Mouse (Mus musculus): Measurements from ENCODE around the gene Tbl2.

The Tbl2 gene

DNA sequence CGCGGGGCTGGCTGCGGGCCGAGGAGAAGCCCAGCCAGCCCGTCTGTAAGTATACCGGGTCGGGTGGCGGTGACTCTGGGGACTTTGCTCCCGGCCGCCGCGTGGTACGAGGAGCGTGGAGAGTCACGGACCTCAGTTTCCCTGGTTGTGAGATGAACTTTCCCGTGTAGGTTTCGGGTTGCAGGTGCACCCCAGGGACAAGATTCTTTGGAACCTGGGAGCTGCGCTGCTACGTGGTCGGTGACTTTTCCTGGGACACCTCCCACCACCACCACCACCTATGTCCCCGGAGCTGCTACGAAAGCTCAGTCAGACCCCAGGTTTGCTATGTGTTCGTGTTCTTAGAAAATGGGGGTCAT lies 342 bp downstream of the Tbl2 start:
- no peak for DNase-seq (ENCODE audit: low spot score)

DNA sequence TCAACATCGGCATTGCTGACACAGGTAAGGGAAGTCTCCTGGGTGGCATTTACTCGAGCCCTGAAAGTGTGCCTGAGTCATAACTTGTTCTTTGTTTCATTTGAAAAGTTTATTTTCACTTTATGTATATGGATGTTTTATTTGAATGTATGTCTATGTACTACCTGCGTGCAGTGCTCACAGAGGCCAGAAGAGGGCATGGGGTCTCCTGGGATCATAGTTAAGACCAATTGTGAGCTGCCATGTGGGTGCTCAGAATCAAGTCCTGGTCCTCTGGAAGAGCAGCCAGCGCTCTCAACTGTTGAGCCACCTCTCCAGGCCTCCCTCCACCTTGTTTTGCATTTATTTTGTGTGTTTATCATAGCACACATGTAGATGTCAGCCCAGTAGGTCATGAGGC lies 7.0 kb downstream of the Tbl2 start:
- no peak for DNase-seq (ENCODE audit: low spot score)

DNA sequence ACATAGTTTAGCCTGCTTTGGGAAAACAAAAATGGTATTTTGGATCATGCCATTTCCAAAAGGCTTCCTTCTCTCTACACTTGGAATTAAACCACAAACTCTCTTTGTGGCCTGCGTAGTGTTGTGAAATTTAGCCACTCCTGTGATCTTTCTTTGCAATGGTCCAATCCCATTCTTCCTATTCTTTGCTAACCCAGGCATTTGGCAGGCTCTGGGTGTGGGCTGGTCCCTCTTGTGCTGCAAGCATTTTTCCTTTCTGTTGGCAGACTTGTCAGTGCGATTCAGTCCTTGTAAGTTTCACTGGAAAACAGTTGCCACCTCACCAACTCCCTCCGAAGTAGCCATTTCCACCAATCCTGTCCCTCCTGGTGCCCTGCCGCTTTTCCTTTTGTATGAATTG lies 11.8 kb downstream of the Tbl2 start:
- peak; percentile 85 for DNase-seq (ENCODE audit: low spot score)

DNA sequence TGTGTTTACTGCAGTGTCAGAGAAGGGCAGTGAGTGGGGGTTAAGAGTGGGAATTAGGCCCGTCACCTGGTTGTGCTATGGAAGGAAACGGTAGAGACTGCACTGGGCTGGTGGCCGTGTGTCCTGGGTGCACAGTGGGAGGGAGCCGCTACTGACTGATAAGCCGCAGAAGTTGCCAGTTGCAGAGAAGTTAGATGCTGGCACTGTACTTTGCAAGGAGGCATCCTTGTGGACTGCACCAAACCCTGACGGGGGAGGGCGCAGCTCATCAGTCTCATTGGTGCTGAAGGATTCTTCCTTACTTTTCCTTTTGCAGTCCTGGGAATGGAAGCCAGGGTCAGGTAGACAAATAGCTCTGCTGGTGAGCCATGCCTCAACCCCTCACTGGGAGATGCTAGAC lies 12.2 kb downstream of the Tbl2 start:
- DNase-seq (ENCODE audit: low spot score), result no peak

DNA sequence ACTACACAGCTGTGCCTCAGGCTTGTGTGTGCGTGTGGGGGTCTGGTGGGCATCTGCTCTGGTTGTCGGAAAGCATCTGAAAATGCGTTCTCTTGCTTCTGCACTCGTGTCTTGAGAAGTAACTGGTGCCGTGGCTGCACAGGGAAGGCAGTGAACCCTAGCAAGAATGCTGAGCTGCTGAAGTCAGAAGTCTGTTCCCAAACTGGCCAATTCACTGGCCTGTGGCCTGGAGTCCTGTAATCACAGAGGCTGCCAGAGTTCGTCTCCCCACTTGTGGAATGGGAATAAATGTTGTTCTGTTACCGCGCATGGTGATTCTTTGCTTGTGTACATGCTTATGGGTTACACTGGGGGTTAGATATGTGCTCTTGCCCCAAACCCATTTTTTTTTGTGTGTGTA lies 12.9 kb downstream of the Tbl2 start:
- no peak for DNase-seq (ENCODE audit: low spot score)

DNA sequence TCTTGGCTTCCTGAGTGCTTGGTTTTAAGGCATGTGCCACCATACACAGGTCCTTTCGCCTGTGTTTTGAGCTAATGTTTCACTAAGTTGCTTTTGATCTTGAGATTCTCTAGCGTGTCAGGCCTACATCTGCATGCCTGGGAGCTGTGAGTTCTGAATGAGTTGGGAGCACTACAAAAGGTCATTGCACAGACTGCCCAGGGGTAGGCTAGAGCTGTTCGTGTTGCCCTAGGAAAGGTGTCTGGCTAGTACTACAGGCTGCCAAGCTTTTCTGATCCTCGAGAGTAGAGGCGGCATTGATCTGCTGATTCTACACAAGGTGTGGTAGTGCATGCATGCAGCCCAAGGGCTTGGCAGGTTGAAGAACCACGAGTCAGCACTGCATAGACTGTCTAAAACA lies 13.4 kb downstream of the Tbl2 start:
- DNase-seq (ENCODE audit: low spot score), result no peak

DNA sequence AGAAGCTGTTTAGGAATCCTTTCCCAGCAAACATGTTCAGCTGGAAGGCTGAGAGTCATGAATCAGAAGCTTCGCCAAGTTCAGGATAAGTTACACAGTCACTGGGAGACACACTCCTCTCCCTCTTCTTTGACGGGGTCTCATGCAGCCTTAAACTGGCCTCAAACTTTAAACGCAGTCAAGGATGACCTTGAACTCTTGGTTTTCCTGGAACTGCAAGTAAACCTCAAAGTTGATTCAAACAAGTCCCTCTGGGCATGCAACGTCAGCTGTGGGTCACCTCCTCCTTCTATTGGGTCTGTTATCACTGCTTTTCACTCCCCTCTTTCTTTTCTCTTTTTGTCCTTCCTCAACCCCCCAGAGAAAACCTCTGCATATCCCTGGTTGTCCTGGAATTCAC lies 17.5 kb downstream of the Tbl2 start:
- no peak for DNase-seq (ENCODE audit: low spot score)

DNA sequence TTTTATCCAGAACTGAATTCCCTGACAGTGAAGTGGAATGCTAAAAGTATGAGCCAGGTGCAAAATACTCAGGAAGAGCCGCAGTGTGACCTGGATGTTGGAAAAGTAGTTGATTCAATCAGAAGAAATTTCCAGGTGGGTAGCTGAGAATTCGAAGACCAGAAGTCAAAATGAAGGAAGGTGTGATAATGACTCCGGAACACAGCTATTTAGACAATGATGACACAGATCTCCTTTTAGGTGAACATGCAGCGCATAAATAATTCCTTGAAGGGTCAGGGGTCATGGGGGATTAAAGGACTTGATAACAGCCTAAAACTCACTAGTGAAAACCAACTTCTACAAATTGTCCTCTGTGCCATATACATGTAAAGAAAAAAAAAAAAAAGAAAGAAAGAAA lies 18.0 kb downstream of the Tbl2 start:
- no peak for DNase-seq (ENCODE audit: low spot score)

DNA sequence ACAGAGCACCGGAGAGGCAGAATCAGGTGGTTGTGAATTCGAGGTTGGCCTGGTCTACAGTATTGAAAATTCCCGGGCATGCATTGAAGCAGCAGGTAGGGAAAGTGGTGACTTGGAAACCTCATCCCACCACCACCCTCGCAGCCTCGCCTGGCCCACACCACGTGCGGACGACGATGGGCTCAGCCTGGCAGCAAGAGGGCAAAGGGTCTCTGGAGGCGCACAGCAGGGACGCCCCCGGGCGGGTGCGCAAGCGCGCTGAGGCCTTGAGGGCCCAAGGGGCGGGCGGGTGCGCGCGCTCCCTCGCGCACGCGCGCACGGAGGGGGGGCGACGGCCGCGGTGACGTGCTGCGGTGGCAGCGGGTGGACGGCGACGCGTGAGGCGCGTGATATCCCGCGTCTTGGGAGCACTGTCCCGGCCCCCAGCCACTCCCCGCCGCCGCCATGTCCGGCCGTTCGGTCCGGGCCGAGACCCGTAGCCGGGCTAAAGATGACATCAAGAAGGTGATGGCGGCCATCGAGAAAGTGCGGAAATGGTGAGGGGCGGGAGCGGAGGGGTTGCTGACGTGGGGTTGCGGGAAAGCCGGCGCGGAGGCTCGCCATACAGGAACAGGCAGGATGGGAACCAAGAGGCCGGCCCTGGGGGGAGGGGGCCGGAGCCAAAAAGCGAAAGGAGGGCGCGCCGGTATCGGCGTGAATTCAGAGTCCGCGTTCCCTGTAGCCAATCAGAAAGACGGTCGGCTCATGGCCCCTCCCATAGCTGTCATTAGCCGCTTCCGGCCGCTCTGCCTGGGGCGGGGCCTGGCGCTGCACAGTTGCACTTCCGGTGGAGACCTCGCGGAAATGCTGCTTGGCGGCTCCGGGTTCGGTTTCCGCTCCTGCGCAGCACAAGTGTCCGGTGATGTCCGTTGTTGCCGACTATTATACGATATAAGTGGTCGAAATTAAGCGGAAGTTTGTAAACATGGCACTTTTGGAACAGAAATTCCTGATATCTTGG lies 18.9 kb downstream of the Tbl2 start, which contains the start of gene Bcl7b:
Bcl7b (plus strand) TSS at position 221 of the 1,000 bp plus-strand sequence.
- DNase-seq (ENCODE audit: low spot score), result peak; percentile 99

DNA sequence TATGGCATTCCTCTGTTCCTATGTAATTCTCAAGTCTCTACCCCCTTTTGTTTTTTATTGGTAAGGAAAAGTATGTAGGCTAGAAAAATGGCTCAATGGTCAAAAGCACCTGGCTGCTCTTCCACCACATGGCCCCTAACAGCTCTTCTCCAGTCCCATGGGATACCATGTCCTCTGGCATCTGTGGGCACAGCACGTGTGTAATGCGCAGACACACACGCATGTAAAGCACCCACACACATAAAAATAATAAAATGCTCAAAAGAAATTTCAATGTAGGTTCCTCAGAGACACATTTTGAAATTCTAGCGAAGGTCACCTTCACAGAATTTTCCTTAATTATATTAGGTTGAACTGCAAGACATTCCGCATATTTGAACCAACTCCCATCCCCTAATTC lies 20.0 kb downstream of the Tbl2 start:
- no peak for DNase-seq (ENCODE audit: low spot score)

DNA sequence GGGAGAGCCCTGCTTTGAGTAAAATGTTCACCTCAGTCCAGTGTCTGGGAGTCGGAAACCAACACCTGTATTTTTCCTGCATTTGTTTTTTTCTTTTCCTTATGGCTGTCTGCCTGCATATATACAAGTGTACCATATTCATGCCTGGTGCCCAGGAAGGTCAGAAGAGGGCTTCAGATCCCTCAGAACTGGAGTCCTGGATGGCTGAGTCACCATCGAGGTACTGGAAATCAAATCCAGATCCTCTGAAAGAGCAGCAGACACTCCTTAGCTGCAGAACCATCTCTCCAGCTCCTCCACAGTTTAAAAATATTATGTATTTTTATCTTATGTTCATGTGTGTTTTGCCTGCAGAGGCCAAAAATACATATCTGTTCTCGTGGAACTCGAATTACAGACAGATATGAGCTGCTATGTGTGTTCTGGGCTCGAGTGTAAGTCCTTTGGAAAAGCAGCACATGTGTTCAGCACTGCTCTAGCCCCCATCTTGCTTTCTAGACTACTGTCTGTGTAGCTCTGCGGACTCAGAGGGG lies 22.3 kb downstream of the Tbl2 start:
- DNase-seq (ENCODE audit: low spot score), result no peak

DNA sequence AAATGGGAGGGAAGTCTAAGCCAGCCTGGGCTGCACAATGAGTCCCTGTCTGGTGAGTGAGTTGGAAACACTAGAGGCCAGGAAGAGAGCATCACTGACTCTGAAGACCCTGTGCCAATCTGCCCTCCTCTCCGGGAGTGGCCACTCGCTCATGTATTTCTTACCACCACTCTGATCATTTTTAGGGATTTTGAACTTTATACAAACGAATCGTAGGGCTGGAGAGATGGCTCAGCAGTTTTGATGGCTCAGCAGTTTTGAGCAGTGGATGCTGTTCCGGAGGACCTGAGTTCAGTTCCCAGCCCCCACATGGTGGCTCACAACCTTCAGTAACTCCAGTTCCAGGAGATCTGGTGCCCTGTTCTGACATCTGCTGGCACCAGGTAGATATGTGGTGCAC lies 23.5 kb downstream of the Tbl2 start:
- DNase-seq (ENCODE audit: low spot score), result no peak

DNA sequence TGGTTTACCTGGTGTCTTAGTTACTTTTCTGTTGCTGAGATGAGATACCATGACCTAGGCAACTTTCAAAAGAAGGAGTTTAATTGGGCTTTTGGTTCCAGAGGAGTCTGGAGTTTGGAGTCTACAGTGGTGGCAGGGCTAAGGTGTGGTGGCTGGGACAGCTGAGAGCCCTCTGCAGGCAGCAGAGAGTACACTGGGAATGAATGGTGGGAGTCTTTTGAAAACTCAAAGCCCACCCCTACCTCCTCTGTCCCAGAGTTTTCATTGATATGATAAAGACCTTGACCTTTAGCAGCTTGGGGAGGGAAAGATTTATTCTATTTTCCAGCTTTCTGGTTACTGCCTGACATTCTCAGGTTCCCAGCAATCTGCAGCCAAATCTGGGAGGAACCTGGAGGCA lies 25.6 kb downstream of the Tbl2 start:
- no peak for DNase-seq (ENCODE audit: low spot score)

DNA sequence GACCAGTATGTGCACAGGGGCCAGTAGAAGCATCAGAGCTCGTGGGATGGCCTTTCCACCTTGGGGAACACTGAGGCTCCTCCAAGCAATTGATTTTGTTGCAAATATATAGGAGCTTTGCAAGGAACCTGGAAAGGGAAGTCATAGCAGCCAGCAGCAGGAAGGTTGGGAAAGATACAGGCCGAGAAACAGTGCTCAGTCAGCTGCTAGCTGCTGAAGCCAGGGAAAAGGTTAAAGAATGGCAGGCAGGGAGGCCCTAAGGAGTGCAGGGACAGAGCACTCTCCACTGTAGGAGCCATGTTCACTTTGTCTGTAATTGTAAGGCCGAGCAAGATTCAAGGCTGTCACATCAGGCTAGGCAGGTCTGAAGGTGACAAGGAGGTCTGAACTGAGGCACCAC lies 29.1 kb downstream of the Tbl2 start:
- DNase-seq (ENCODE audit: low spot score), result no peak

DNA sequence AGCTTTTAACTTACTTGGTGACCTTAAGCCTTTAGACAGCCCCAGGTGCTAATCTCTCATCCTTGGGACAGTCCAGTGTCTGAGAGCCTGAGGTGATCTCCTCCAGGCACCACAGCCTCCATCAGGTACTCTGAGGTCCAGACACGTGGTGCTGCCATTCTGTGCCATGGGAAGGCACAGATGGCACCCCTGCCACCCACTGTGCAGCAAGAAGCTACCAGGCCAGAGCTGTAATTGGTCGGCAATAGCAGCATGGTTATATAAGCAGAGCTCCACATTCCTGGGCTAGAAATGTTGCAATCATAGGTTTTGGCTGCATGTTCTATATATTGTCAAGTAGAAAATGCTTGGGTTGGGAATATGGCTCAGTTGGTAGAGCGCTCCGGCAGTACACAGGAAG lies 29.5 kb downstream of the Tbl2 start:
- DNase-seq (ENCODE audit: low spot score), result no peak

DNA sequence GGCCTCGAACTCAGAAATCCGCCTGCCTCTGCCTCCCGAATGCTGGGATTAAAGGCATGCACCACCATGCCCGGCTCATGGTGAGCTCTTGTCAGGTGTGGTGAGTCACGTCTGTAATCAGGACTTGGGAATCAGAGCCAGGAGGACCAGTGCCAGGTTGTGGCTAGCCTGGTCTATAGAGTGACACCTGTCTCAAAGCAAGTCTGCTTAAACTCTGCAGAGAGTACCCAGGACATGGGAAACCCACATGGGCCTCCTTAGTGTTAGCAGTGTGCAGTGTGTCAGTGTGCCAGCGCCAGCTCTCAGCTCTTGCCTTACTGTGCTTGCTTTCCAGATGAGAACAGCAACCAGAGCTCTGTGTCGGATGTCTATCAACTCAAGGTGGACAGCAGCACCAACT lies 30.2 kb downstream of the Tbl2 start:
- DNase-seq (ENCODE audit: low spot score), result no peak

DNA sequence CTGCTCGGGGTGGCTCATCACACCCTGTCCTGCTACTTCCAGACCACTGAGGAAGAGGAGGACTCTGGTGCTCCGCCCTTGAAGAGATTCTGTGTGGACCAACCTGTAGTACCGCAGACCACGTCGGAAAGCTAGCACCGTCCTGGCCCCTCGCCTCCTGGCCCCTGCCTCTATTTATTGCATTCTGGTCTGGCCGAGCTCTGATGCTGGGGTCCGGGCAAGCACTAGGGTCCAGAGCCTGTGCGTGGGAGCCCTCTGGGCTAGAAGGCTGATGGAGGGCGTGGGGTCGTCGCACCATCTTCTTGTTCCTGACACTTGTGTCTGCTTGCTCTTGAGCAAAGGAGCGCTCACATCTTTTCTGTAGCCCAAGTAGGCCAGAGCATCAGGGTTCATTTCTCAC lies 31.3 kb downstream of the Tbl2 start:
- no peak for DNase-seq (ENCODE audit: low spot score)

DNA sequence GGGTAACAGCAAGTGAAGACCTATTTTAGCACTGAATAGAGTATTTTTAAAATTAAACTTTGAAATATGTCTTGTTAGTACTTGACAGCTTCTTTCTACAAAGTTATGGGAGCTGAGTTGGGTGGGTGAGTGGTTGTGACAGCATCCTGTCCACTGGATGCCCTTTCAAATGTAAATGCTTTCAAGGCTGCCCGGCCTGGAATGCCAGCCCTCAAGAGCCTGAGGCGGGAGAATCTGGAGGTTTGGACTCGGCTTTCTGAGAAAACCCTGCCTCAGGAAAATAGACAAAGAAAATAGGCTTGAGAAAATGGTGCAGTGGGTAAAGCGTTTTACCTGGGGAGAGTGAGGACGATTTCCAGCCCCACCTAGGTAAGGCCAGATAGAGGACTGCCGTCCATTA lies 32.3 kb downstream of the Tbl2 start:
- no peak for DNase-seq (ENCODE audit: low spot score)

DNA sequence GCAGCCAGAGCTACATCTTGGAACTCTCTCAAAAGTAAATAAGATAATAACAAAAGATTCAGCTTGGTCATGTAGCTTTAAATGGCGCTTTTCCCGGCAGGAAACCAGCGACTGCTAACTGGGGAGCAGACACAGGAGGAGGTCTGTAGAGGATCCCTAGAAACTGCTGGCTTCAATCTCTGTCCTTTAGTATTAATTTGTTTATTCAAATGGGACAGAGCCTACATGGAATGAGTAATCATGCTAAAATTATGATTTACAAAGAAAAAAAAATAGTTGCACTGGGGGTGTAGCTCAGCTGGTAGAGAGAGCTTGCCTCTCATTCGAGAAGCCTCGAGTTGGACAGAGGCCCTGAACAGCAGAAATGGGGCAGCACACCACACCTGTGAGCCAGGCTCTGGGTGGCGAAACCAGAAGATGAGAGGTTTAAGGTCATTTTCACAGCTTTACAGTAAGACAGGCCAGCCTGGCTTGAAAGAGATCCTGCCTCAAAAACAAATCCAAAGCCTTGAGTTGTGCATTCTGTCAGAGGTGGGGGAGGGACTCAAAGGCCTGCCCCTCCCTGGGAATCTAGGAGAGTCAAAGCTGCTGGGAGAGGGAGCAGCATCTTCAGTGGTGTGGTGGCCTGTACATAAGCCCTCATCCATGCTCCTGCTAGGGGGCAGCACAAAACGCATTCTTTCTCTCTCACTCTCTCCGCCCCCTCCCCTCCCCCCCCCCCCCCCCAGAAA lies 33.8 kb downstream of the Tbl2 start:
- DNase-seq (ENCODE audit: low spot score), result no peak

DNA sequence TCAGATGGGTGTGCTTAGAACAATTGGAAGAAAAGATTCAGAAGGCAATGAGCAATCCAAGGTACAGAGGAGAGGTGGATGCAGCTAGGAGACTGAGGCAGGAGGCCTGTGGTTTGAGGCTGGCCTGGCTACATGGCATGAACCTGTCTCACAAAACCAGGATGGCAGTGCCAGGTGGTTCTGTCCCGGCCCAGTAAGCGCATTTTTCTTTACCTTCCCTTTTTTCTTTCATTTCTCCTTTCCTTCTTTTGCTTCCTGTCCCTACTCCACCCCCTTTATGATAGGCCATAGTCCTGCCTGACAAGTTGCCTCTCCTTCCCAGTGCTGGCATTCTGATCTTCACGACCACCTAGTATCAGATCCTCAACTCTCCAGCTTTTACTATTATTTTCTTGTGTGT lies 35.6 kb downstream of the Tbl2 start:
- no peak for DNase-seq (ENCODE audit: low spot score)

DNA sequence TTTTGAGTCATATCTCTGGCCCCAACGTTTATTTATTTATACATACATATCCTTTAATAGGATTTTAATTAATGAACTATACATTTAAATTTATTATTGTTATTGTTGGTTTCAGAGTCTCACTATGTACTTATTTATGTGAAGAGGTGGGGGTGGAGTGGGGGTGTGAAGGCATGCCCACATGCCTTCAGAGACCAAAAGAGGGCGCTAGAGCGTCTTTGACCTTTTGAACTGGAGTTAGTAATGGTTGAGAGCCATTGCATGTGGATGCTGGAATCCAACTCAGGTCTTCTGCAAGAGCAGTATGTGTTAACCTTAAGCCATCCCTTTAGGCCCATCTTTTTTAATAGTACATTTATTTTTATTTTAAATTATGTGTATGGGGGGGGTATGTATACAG lies 36.1 kb downstream of the Tbl2 start:
- peak; percentile 20 for DNase-seq (ENCODE audit: low spot score)

DNA sequence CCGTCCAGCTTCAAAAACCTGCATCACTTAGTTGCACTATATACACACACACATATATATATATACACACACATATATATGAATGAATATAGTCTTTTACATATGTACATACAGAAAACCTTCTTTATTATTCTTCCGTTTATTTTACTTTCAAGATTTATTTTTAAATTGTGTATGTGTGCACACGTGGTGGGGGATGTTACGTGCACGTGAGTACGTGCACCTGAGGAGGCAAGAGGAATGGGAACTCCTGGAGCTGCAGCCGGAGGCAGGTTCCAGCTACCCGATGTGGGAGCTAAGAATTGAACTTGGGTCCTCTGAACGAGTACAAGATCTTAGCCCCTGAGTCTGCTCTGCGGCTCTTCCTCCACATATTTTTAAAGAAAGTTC lies 36.8 kb downstream of the Tbl2 start:
- DNase-seq (ENCODE audit: low spot score), result no peak
